Mouse (Mus musculus) embryonic facial prominence, embryonic 14.5 days (tissue): ENCODE measurements at regions not wholly inside any gene's neighbourhood (a gene's known extent, or its start where the extent isn't known, plus 50 kb on each side); places are given as distances from the start of the nearest gene placed in this dataset.

Experiments
- ATAC-seq: fragments of 200-750 bp; cut with Nextera tagmentation; 2 replicates; pipeline ENCODE4 v1.8.0; 2017; ENCODE audit warnings: low read depth, moderate number of reproducible peaks, moderate TSS enrichment
- DNase-seq: peaks from one replicate; pipeline ENCODE4 v3.0.0-alpha.2; 2015; ENCODE audit warnings: low spot score
- H3K27ac ChIP-seq: fragments of 300-500 bp; sonication (generic); replicated peaks from 2 replicates; pipeline ENCODE4 v1.5.1; 2014; ENCODE audit warnings: low read depth, mild to moderate bottlenecking, low read length, moderate library complexity
- H3K27me3 ChIP-seq: fragments of 300-500 bp; sonication (generic); replicated peaks from 2 replicates; pipeline ENCODE4 v1.6.1; 2014; ENCODE audit warnings: low read length; ENCODE audit not compliant: control insufficient read depth, insufficient read depth
- H3K36me3 ChIP-seq: fragments of 300-500 bp; sonication (generic); 2 replicates; pipeline ENCODE4 v1.6.1; 2014; ENCODE audit warnings: low read length, mixed read lengths; ENCODE audit not compliant: control insufficient read depth, insufficient read depth
- H3K4me1 ChIP-seq: fragments of 300-500 bp; sonication (generic); 2 replicates; pipeline ENCODE4 v1.6.1; 2014; ENCODE audit warnings: antibody characterized with exemption, low read length; ENCODE audit not compliant: control insufficient read depth, insufficient read depth
- H3K4me2 ChIP-seq: fragments of 300-500 bp; sonication (generic); 2 replicates; pipeline ENCODE4 v1.6.1; 2014; ENCODE audit warnings: low read depth, mild to moderate bottlenecking, low read length, moderate library complexity, mixed read lengths
- H3K4me3 ChIP-seq: fragments of 300-500 bp; sonication (generic); 2 replicates; pipeline ENCODE4 v1.5.1; 2014; ENCODE audit warnings: low read depth, mild to moderate bottlenecking, low read length
- H3K9ac ChIP-seq: fragments of 300-500 bp; sonication (generic); 2 replicates; pipeline ENCODE4 v1.6.1; 2014; ENCODE audit warnings: low read depth, mild to moderate bottlenecking, low read length, moderate library complexity, mixed read lengths
- H3K9me3 ChIP-seq: fragments of 300-500 bp; sonication (generic); 2 replicates; pipeline ENCODE4 v1.6.1; 2016; ENCODE audit warnings: low read length; ENCODE audit not compliant: control insufficient read depth
- WGBS: fragments of 180-500 bp; shearing (Covaris S2); extraction: QIAGEN DNeasy Blood & Tissue Kit; methylation state at CpG from one replicate; pipeline ENCODE4 v1.1.7; 2014; 5-methylcytosine and 5-hydroxymethylcytosine counted together

DNA sequence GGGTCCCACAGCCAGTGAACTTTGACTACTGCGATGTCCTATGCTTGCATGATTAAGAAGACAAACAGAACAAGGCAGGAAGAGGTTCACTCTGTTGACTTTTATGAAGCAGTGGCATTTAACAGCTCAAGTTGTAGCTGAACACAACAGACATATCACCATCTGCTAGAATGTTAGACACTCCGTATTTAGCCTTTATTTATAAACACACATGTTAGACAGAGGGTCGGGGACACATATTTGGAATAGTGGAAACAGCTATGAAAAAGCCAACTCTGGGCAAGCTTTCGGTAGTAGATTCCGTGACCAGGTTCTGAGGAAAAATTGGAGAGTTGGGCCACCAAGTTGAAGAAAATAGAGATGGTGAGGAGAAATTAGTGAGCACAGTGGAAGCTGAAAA is 775.6 kb upstream of the Fam98a start:
- Histone ChIP-seq H3K27ac (no peak overlapping the region), H3K36me3 (no peaks in the 10 kb centered on the region), H3K27me3 (no peaks in the 10 kb centered on the region), H3K9ac (no peak overlapping the region), H3K4me2 (no peak overlapping the region), H3K4me1 (no peaks in the 10 kb centered on the region), H3K9me3 (no peaks in the 10 kb centered on the region), H3K4me3 (no peak overlapping the region)
- no peak for ATAC-seq
- 83% methylated on average over 5 of the region's 5 CpGs for WGBS
- DNase-seq, result no peak

- no peak overlapping the region for H3K27ac ChIP-seq
- no peak overlapping the region for H3K4me3 ChIP-seq
- no peaks in the 10 kb centered on the region for H3K4me1 ChIP-seq
- H3K9me3 ChIP-seq, result no peaks in the 10 kb centered on the region
- no peak overlapping the region for H3K9ac ChIP-seq
- DNase-seq (peak; percentile 7), ATAC-seq (no peak)
- H3K27me3 ChIP-seq, result no peaks in the 10 kb centered on the region
- no peak overlapping the region for H3K4me2 ChIP-seq
- no peaks in the 10 kb centered on the region for H3K36me3 ChIP-seq
Measured at GRCm38 (mm10) chr17:76294630-76295029, 742.9 kb upstream of the Fam98a start.
